Mouse (Mus musculus): ENCODE data around the gene Atg14.
A peak's percentile ranks its signal among the peaks of the same experiment; 100 is the strongest.

Gene Atg14

DNA sequence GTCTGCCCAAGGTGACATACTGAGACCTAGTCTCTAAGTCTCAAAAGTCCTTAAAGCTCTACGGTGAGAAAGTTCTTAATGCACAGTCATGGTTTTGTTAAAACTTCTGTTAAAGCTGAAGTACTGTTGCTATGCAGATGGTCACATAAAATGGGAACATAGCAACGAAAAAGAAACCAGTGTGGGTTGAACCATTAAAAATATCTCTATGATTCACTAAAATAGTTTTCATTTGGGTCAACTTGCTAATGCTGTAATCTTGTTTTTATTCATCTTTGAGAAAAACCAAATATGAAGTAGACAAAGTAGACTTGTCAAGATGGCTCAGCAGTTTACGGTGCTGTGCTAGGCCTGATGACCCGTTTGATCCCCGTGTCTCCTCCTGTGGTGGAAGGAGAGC lies 63.8 kb downstream of the Atg14 start:
- DNase-seq (ENCODE audit: low read depth, low spot score) = no peak

DNA sequence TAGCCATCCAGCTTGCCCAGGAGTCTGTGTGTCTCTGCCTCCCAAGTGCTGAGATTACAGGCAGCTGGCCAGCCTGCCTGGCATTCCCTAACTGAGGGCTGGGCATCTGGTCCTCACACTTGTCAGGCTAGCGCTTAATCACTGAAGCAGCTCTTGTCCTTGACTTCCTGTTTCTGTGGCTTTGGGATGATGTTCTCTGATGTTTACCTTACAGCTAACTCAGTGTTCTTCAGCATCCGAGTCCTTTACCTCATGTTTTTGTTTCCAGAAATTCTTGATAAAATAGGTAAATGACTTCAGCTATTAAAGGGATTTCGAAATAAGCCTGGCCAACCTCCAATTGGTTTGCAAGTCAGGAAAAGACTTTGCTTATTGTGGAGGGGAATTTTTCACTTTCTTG lies 66.4 kb downstream of the Atg14 start:
- DNase-seq (ENCODE audit: low read depth, low spot score) = no peak

DNA sequence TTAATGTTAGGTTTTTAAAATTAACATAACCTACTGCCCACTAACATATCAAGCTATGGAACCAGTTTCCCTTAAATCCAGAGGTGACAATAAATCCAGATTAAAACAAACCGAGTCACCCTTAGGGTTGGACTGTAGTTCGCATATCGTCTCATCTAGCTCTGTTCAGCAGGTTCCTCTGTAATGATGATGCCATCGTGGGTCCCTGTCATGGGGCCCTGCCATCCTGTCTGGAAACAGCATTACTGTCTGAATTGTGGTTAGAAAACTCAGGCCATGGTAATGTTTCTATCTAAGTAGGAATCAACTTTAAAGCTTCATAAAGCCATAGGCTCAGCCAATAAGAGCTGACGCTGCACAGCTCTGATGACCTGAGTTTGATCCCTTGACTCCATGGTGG lies 71.8 kb downstream of the Atg14 start:
- DNase-seq (ENCODE audit: low read depth, low spot score) = no peak

DNA sequence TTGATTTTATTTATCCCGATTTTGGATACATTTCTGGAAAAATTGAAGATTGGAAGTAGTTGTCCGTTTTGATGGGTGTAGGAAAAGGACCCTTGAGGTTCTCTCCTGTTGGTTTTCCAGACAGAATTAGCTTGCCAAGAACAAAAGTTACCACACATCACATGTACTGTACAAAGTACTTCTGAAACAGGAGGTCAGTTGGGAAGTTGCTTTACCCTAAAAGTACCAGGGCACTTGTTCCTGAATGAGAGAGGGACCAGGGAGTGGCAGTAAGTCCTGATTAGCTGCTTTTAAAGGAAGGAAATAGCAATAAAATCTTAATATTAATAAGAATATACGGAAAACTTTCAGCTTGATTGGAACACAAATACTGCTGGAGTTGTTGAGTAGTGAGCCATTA lies 73.3 kb downstream of the Atg14 start:
- DNase-seq (ENCODE audit: low read depth, low spot score) = no peak

DNA sequence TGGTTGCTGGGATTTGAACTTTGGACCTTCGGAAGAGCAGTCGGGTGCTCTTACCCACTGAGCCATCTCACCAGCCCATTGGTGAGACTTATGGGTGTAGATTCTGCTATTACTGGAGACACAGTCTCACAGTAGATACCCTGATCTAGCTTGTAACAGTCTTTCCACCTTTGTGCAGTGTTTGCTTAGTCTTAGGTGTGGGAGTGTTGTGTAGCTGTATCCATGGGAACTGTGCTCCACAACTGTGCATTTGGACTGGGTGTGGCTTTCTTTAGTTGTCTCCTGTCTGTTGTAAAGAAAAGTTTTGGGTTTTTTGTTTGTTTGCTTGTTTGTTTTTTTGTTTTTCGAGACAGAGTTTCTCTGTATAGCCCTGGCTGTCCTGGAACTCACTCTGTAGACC lies 74.5 kb downstream of the Atg14 start:
- peak; percentile 71 for DNase-seq (ENCODE audit: low read depth, low spot score)

DNA sequence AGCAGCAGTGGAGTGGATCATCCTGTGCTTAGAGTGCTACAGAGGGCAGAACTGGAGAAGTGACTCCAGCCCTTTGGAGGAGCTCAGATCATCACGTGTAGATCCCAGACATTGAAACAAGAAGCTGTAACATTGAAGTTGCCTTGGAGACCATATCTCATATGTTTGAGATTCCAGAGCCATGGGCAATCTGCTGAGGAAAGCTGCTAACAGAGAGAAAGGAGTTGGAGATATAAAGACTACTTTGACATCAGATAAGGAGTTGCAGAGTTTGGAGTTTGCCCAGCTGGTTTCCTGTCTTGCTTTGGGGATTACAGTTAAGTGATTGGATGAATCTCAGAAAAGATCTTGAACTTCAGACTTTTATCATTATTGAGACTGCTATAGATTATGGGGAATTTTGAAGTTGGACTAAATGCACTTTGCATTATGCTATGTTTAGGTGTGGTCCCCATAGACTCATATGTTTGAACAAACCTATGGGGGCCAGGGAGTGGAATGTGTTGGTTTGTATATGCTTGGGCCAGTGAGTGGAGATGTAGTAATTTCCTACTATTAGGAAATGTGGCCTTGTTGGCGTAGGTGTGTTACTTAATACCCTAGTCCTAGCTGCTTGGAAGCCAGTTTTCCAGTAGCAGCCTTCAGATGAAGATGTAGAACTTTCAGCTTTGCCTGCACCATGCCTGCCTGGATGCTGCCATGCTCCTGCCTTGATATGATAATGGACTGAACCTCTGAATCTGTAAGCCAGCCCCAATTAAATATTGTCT lies 76.7 kb downstream of the Atg14 start:
- no peak for DNase-seq (ENCODE audit: low read depth, low spot score)
